Mouse (Mus musculus) spleen, adult 2 months (tissue): ENCODE measurements at regions not wholly inside any gene's neighbourhood (a gene's known extent, or its start where the extent isn't known, plus 50 kb on each side); places are given as distances from the start of the nearest gene placed in this dataset.

Experiments used
- CTCF ChIP-seq: fragments of 200-500 bp; IDR thresholded peaks from 2 replicates; pipeline ENCODE4 v1.5.1; 2011; ENCODE audit warnings: mild to moderate bottlenecking, inconsistent platforms; ENCODE audit not compliant: insufficient read depth, insufficient read length, insufficient replicate concordance; ENCODE audit errors: extremely low read depth
- POLR2A ChIP-seq: fragments of 200-500 bp; IDR thresholded peaks from 2 replicates; pipeline ENCODE4 v1.6.1; 2011; ENCODE audit warnings: low read depth, low read length, inconsistent platforms

DNA sequence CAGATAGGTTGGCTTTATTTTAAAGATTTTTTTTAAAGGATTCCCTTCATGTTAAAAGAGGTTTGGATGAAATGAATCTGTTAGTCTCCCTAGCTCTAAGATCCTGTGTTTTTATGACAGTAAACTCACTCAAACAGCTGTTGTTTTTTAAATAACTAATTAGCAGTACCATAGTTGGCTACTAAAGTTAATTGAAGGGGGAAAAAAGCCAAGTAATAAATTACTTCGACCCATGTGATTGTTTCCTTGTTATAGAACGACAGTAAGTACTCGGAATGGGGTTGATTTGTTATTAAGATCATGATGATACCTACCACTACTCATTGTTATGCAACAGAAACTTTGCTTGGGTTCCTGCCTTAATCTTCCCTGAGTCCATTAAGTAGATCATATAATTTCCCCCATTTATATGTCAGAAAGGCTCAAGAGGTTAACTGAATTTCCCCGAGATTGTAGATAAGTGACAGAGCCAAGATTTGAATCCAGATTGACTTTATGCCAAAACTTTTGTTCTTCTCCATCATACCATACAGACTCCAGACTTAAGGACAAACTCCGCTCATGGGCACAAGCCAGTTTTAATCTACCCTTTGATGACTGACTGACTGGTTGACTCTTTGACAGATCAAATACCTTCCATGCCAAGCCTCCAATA is 160.6 kb downstream of the Gm19935 start:
- TF ChIP-seq CTCF (no peak), POLR2A (no peak)
